Mouse (Mus musculus): ENCODE measurements around the gene Ttbk1.
"Not testable (repeated sequence)": the region's sequence is repeated elsewhere in the genome, so short reads cannot be mapped to it uniquely, and the experiment has no call there.

Ttbk1 gene

GRCm38 (mm10) chr17:46487431-46487830, at the start of gene Ttbk1:
TSS of gene Ttbk1 (minus strand) at chr17:46487675.
- peak; percentile 77 for DNase-seq

GRCm38 (mm10) chr17:46525579-46526307, 38.3 kb upstream of the Ttbk1 start:
- DNase-seq, result peak; percentile 78

DNA sequence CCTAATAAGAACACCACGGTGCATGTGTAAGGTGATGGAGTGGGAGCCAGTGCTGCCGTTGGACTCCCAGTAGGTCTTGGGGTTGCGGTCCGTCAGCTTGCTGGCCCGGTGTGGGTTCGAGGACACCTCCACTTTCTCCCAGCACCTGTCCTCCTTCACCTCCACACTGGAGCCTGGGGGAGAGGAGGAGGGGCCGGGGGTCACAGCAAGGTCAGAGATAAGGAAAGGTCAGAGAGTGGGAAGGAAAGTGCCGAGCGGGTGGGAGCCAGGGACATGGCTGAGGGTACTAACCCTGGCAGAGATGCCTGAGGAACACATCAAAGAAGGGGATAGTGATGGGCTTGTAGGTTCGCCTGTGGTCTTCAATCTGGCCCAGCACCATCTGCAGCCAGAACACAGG, 37.6 kb upstream of the Ttbk1 start:
- no peak for DNase-seq

GRCm38 (mm10) chr17:46521963-46522668, 34.6 kb upstream of the Ttbk1 start:
- no peak for DNase-seq

DNA sequence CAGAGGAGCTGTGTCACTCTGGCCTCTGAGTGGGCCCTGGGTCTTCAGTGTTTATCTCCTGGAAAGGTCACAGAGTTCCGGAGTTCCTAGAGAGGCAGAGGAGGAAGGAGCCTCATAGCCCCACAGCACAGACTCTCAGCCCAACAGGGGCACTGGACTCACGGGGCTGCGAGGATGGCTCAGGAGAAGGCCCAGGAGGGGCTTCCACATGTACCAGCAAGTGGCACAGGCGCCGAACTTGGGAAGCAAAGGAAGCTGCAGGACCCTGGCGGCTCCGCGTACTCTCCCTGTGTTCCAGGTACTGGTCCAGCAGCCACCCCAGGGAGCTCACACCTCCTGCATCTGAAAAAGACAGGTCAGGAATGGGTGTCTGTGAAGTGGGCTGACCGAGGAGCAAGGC, 33.7 kb upstream of the Ttbk1 start:
- DNase-seq, result no peak

DNA sequence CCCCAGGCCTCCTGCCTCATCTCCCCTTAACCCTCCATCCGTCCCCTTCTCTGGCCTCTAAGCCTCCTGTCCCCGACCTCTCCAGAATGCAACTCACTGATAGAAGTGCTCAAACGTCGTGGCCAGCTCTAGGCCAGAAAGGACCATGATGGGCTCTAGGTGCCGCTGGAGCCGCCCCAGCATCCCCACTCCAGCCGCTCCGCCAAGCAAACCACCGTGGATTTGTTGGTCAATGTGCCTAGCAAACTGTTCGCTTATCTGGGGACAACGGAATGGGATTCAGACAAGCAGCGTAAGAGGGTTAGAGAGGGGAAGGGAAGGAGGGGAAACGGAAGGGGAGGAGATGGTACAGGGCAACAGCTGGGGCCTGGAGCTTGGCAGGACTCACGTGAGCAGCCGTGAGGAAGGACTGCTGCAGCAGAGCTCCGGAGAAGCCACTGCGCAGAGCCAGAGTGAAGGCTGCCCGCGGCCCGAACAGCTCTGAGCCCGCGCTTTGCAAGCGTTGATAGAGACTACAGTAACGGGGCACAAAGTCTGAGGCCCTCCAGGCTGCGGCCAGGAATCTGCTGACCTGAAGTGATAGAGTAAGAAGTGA, 33.0 kb upstream of the Ttbk1 start:
- DNase-seq, result no peak

DNA sequence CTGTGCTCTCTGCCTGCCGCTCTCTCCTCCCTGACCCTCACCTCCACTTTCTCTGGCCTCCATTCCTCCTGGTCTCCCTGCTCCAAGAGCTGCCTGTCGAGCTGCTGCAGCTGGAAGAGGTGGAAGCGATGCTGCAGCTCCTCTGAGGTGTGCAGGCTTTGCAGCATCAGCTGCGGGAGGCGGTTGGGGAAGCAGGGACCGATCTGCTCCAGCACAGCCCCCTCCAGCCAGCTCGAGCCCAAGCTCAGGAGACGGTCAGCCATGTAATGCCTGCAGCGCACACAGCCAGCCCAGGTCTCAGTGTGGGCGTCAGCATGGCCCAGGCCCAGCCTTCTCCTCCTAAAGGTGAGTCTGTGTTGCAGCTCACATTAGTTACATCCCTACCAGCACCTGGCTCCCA, 32.5 kb upstream of the Ttbk1 start:
- DNase-seq, result no peak

- DNase-seq, result no peak
Measured at GRCm38 (mm10) chr17:46513329-46513728, 25.9 kb upstream of the Ttbk1 start.

GRCm38 (mm10) chr17:46511059-46511710, 23.7 kb upstream of the Ttbk1 start:
- no peak for DNase-seq

DNA sequence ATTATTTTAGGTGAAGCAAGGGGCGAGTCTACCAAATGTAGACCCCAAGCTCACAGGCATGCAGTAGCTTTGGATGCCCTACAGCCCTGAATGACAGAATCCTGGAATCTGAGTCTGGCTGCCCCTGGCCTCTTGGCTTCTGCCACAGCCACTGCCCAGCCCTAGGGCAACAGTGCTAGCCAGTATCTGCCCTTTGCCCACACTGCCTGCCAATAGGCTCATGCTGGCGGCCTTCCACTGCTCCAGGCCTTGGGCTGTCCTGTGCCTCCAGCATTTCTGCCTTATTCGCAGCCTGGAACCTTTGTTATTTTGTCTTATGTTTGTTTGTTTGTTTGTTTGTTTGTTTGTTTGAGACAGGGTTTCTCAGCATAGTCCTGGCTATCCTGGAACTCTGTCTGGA, 18.1 kb upstream of the Ttbk1 start:
- no peak for DNase-seq

DNA sequence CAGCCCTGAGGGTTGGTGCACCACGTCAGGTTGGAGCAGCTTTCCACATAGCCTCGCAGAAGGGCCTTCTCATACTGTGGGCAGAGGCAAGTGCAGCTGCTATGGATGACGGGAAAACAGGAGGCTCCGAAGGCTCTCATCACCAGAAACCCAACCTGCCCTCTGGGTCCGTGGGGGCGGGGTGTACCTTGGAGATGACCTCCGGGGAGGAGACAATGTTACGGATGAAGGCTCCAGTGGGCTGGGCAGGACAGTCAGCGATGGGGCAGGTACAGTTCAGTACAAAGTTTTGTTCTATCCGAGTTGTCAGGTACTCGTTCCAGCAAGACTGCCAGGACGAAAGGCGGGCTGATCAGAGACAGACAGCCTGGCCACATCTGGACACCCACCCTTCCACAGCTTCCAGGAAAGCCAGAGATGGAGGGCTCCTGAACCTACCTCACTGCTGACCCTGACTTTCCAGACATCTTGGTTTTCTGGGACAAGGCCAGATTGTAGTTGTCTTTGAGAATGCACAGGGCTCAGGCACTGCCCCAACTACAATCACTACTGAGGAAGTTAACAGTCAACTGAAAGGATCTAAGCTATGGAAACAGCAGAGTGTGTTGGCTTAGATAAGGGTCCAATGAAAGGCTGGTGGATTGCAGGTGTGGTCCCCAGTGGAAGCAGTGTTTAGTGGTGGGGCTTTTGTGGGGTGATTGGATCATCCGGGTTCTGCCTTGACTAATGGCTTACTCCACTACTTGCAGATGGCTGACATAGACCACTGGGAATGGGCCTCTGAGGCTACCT, 16.6 kb upstream of the Ttbk1 start:
- DNase-seq, result no peak

DNA sequence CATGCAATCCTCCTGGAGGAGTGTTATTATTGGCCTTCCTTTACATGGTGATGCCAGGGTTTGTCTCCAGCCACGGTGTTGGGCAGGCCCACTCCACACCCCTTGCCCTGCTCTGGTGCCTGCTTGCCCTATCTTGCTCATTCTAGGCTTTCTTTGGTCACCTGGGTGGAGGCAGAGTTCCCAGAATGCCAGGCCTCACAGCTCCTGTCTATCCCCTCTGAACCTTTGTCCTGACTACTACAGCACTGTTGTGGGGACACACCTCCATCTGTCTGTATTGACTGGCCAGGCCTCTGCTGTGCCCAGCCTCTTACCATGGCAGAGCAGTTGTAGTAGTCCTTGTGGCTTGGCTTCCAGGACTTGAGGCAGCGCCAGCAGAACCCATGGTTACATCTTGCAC, 15.3 kb upstream of the Ttbk1 start:
- DNase-seq, result no peak

- no peak for DNase-seq
Measured at GRCm38 (mm10) chr17:46497956-46498355, 10.5 kb upstream of the Ttbk1 start.

DNA sequence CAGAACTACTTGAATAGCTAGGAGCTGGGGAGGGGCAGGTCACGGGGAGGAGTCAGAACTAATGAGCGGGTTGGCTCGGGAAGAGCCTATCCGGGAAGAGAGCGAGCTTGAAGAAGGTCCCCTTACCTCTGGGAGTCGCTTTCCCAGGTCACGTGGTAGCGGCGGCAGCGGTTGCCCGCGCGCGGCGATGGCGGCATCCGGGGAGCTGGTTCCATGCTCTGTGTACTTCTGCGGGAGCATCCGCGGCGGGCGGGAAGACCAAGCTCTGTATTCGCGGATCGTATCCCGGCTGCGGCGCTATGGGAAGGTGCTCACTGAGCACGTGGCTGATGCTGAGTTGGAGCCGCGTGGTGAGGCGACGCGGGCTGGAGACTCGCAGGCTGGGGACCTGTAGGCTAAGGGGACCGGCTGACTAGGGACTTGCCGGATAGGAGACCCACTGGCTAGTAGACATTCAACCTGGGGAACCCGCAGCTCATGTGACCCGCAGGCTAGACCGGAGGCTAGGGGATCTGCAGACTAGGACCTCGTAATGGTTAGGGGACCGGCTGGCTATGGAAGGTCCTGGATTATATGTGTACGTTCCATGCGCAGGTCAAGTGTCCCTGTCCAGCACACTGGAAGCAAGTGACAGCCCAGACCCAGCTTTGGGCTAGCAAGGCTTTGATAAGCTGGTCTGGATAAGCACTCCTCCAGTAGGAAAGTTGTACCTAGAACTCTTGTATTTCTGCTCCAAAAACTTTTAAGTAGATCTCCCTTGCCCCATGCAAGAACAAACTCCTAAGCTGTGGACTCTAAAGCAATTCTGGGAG, 9.4 kb upstream of the Ttbk1 start, which contains the start of gene Dnph1:
Gene Dnph1, plus strand, starts transcription at position 89 of the 812 bp plus-strand sequence.
- peak; percentile 79 for DNase-seq

- DNase-seq, result not testable (repeated sequence)
Measured at GRCm38 (mm10) chr17:46496081-46496480, 8.6 kb upstream of the Ttbk1 start.

GRCm38 (mm10) chr17:46495486-46495885, 8.0 kb upstream of the Ttbk1 start:
- DNase-seq, result no peak

DNA sequence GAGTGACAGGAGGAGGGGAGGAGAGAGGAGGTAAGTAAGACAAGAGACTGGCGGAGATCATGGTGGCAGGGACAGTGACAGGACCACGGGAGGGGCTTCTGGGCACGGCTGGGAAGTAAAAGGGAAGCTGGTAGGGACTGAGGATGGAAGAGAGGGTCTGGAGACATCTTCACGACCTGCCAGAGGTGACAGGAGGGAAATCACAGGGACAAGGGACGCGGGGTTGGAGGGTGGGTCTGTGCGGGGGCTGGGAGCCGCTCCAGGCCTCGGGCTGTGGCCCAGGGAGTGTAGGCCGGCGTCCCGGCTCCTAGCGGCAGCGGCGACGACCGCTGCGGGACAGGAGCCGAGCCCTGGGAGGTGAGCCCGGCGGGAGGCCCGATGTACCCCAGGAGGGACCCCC, 480 bp downstream of the Ttbk1 start:
- DNase-seq, result no peak

DNA sequence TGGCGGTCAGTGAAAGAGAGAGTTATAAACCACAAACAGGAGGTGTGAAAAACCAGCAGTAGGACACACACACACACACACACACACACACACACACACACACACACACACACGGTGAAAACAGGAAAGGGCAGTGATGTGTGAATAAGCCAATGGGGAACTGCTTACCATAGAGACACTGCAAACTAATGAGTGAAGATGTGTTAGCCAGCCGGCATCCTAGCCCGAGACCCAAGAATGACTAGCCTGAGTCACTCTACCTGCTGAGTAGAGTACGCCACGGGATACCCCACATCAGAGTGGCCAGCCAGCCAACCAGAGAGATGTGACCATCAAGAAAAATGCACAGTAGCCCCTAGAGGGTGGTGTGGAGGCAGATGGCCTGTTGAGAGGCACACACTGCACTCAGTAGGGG, 3.0 kb downstream of the Ttbk1 start:
- DNase-seq, result peak; percentile 67

GRCm38 (mm10) chr17:46484021-46484431, 3.4 kb downstream of the Ttbk1 start:
- DNase-seq, result peak; percentile 78

DNA sequence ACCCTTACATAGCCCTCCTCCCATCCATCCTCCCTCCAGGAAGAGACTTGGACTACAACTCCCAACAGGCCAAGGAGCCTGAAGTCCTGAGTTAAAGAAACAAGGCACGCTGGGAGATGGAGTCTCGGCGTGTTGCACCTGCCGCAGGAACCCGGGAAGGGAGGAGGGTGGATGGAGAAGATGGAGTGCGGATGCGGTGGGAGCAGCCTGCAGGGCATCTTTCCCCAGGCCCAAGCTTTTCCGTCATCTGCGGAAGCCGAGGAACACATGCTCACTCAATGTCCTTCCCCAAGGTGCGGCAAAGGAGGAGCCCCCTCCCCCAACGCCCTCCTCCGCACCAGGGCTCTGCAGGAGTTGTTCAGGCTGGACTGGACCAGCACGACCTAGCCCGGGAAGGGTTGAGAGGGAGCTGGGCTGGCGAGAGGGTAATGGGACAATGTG, 3.9 kb downstream of the Ttbk1 start:
- peak; percentile 78 for DNase-seq

- DNase-seq, result no peak
Measured at GRCm38 (mm10) chr17:46477286-46477685, 10.2 kb downstream of the Ttbk1 start.

DNA sequence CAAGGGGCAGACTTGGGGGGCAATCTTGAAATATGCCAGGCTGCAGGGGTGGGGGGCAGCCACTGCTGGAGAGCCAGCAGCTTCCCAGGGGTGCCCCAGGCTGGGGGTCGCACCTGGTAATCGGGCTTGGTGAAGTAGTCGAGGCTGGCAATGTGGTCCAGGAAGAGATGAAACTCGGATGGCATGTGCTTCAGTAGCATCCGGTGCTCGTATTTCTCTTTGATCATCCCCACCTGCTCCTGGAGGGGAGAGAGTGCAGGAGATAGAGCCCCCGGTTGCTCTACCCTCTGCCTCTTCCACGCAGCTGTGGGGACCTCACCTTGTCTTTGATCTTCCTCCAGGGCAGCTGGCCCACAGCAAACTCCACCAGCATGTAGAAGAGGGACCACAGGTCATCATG, 10.9 kb downstream of the Ttbk1 start:
- no peak for DNase-seq

Data from cerebellum, adult 11-12 months (tissue).